Mouse (Mus musculus) small intestine, adult 2 months (tissue): ENCODE measurements around the gene Spryd7. TPM values are rescaled to one million over a fixed set of nuclear protein-coding genes. Genes with fewer than 3 reads are reported as not detected.
"Not testable (repeated sequence)": the region's sequence is repeated elsewhere in the genome, so short reads cannot be mapped to it uniquely, and the experiment has no call there.

Experiments
- H3K27ac ChIP-seq: fragments of 200-500 bp; 2 replicates; pipeline ENCODE4 v1.5.1; 2012; ENCODE audit warnings: low read depth, low read length, control low read depth, inconsistent platforms; ENCODE audit not compliant: insufficient read depth
- H3K27me3 ChIP-seq: fragments of 200-500 bp; 2 replicates; pipeline ENCODE4 v1.6.1; 2012; ENCODE audit warnings: mild to moderate bottlenecking, moderate library complexity, low read length, inconsistent platforms; ENCODE audit not compliant: control insufficient read depth, insufficient read depth
- H3K36me3 ChIP-seq: fragments of 200-500 bp; 2 replicates; pipeline ENCODE4 v1.6.1; 2012; ENCODE audit warnings: mild to moderate bottlenecking, low read length, control low read depth, inconsistent platforms; ENCODE audit not compliant: control insufficient read depth, insufficient read depth
- H3K4me1 ChIP-seq: fragments of 200-500 bp; 2 replicates; pipeline ENCODE4 v1.6.1; 2012; ENCODE audit warnings: low read length, inconsistent platforms, mixed read lengths; ENCODE audit not compliant: control insufficient read depth, insufficient read depth, insufficient read length
- H3K4me3 ChIP-seq: fragments of 200-500 bp; 2 replicates; pipeline ENCODE4 v1.5.1; 2012; ENCODE audit warnings: low read depth, mild to moderate bottlenecking, control low read depth, inconsistent platforms, low read length, moderate library complexity
- CTCF ChIP-seq: fragments of 200-500 bp; IDR thresholded peaks from 2 replicates; pipeline ENCODE4 v1.5.1; 2012; ENCODE audit warnings: low read depth, mild to moderate bottlenecking, control low read depth, inconsistent platforms, low read length, moderate library complexity, mixed read lengths; ENCODE audit not compliant: insufficient replicate concordance, insufficient read length; ENCODE audit errors: extremely low read depth
- POLR2A ChIP-seq: fragments of 200-500 bp; IDR thresholded peaks from 2 replicates; pipeline ENCODE4 v1.6.1; 2012; ENCODE audit warnings: low read depth, mild to moderate bottlenecking, control low read depth, inconsistent platforms, low read length, moderate library complexity
- WGBS: fragments of 180-500 bp; shearing (Covaris S2); methylation state at CpG from one replicate; pipeline ENCODE4 v1.1.7; 2018; 5-methylcytosine and 5-hydroxymethylcytosine counted together
- polyA plus RNA-seq: library from polyadenylated mRNA; depleted of rRNA; stranded (reverse); fragments of >200 nt; gene quantifications from 2 replicates; pipeline ENCODE4 v1.2.3, GENCODE M21; 2012

The Spryd7 gene
- polyA plus RNA-seq, 1 experiment, result 31.8 TPM

GRCm38 (mm10) chr14:61559856-61560255, 3.2 kb upstream of the Spryd7 start:
- Histone ChIP-seq H3K27ac (no peak overlapping the region), H3K4me1 (peaks cover 6% of the 10 kb centered on the region; the same call in 1 of the 2 replicates), H3K27me3 (no peaks in the 10 kb centered on the region), H3K36me3 (no peaks in the 10 kb centered on the region), H3K4me3 (no peak overlapping the region)
- WGBS, result 18% methylated on average over 3 of the region's 3 CpGs
- no peak for TF ChIP-seq POLR2A

DNA sequence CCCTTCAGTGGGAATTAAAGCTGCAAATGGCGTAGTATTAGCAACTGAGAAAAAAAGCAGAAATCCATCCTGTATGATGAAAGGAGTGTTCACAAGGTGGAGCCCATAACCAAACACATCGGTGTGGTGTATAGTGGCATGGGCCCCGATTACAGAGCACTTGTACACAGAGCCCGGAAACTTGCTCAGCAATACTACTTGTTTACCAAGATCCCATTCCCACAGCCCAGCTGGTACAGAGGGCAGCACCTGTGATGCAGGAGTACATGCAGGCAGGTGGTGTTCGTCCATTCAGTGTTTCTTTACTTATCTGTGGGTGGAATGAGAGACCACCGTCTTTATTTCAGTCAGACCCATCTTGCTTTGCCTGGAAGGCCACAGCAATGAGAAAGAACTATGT, 2.2 kb upstream of the Spryd7 start:
- H3K36me3 ChIP-seq, result no peaks in the 10 kb centered on the region
- H3K4me3 ChIP-seq, result no peak overlapping the region
- WGBS, result 50% methylated on average over 6 of the region's 6 CpGs
- TF ChIP-seq CTCF, result no peak
- H3K27me3 ChIP-seq, result no peaks in the 10 kb centered on the region
- H3K27ac ChIP-seq, result no peak overlapping the region
- peaks cover 9% of the 10 kb centered on the region; the same call in 1 of the 2 replicates for H3K4me1 ChIP-seq

GRCm38 (mm10) chr14:61555931-61556288, 776 bp downstream of the Spryd7 start:
- no peaks in the 10 kb centered on the region for H3K27me3 ChIP-seq
- peaks cover 9% of the 10 kb centered on the region; the same call in 1 of the 2 replicates for H3K4me1 ChIP-seq
- no peaks in the 10 kb centered on the region for H3K36me3 ChIP-seq
- H3K27ac ChIP-seq, result peak overlapping the region; percentile 72
- 2% methylated on average over 6 of the region's 6 CpGs for WGBS
- H3K4me3 ChIP-seq, result peak overlapping the region; percentile 91
- no peak for TF ChIP-seq POLR2A
- TF ChIP-seq CTCF, result no peak

DNA sequence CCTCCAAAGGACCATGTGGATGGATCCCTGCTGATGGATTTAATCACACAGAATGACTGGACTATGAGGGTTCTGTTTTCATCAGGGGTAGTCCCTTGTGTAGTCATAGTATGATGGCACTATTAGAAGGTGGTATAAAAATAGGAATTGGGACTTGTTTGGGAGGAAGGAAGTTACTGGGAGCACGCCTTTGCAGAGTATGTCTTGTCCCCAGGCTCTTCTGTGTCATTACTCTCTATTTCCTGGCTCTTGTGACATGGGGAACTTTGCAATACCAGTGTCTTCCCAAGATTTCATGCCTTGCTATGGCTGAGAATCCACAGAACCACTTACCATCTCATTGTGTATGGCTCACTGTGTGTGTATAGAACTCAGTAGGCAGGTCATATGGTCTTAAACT, 8.1 kb downstream of the Spryd7 start:
- H3K4me1 ChIP-seq, result no peaks in the 10 kb centered on the region
- 93% methylated on average over 1 of the region's 1 CpGs for WGBS
- no peak overlapping the region for H3K4me3 ChIP-seq
- TF ChIP-seq CTCF (no peak), POLR2A (no peak)
- H3K36me3 ChIP-seq, result peaks cover 18% of the 10 kb centered on the region
- H3K27ac ChIP-seq, result no peak overlapping the region
- no peaks in the 10 kb centered on the region for H3K27me3 ChIP-seq

DNA sequence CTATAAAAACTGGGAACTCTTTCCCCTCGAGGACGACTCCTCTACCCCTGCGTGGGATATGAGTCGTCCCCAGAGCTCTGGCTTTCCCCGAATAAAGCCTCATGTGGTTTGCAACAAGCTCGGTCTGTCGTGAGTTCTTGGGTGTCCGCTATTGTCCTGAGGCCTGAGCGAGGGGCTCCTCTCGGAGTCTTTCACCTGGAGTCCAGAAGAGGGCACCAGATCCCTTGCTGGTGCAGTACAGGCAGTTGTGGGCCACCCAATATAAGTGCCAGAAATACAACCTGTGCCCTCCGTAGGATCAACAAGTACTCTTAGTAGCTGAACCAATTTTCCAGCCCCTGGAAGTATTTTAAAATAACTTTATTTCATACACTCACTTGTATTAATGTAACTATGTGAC, 18.9 kb downstream of the Spryd7 start:
- H3K36me3 ChIP-seq, result peaks cover 28% of the 10 kb centered on the region
- not testable (repeated sequence) for H3K27ac ChIP-seq, H3K27me3 ChIP-seq, H3K4me3 ChIP-seq, H3K4me1 ChIP-seq
- WGBS, result 89% methylated on average over 9 of the region's 11 CpGs

DNA sequence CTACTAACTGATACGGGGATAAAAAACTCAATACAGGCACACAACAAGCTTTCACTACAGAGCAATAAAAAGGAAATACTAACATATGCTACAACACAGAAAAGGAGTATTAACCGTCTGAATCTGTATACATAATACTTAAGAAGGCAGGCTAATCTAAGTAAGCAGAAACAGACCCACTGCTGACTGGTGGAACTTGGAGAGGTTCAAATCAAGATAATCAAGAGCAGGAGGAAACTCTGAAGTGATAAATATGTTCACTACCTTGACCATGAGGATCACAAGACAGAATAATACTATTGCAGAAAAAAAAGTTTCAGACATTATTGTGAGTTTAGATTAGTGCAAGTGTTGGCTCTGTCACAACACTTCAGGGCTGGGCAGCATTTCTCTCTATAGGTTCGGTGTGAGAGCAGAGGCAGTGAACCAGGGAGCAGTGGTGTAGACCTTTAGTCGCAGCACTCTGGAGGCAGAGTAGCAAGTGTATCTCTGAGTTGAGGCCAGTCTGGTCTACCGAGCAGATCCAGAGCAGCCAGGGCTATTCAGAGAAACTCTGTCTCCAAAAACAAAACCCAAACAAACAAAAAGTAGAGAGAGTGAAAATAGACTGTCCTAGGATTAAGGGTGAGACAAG, 19.9 kb downstream of the Spryd7 start:
- Histone ChIP-seq H3K27ac (no peak overlapping the region), H3K36me3 (peaks cover 23% of the 10 kb centered on the region), H3K4me1 (peaks cover 2% of the 10 kb centered on the region; the same call in 1 of the 2 replicates), H3K27me3 (no peaks in the 10 kb centered on the region), H3K4me3 (no peak overlapping the region)
- TF ChIP-seq CTCF (no peak), POLR2A (no peak)
- 86% methylated on average over 5 of the region's 5 CpGs for WGBS

DNA sequence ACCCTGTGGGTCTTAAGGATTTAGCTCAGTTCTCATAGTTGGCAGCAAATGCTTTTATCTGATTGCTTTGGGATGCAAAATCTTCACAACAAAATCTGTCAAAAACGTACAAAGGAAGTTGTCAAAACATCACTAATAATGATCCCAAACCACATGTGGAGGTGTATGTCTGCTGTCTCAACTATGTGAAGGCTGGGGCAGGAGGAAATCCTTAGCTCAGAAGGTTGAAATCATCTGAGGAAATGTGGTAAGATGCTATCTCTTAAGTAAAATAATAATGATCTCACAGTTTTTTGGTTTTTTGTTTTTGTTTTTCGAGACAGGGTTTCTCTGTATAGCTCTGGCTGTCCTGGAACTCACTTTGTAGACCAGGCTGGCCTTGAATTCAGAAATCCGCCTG, 20.9 kb downstream of the Spryd7 start:
- WGBS, result 87% methylated on average over 3 of the region's 3 CpGs
- Histone ChIP-seq H3K36me3 (peaks cover 19% of the 10 kb centered on the region), H3K4me3 (no peak overlapping the region), H3K27me3 (no peaks in the 10 kb centered on the region), H3K4me1 (peaks cover 9% of the 10 kb centered on the region; the same call in 1 of the 2 replicates), H3K27ac (no peak overlapping the region)
- TF ChIP-seq POLR2A (no peak), CTCF (no peak)

DNA sequence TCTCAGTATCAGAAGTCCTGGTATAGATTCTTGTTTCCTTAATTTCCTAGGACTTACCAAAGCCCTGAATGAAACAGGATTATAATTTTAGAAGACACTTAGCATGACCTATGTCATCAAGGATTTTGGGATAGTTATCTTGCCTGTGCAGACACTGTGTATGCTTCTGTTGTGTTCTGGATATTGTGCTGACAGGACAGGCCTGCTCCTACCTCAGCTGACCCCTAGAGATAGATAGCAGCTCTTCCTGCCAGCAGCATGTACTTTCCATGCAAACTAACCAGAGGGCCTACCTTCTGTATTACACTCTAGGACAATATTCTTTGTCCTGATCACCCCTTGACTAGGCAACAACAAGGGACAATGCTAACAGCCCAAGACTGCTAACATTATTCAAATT, 25.7 kb downstream of the Spryd7 start:
- H3K4me1 ChIP-seq, result peaks cover 11% of the 10 kb centered on the region; the same call in 1 of the 2 replicates
- TF ChIP-seq POLR2A (no peak), CTCF (no peak)
- H3K27me3 ChIP-seq, result no peaks in the 10 kb centered on the region
- no peak overlapping the region for H3K4me3 ChIP-seq
- peak overlapping the region; percentile 55; the same call in 1 of the 2 replicates for H3K27ac ChIP-seq
- peaks cover 10% of the 10 kb centered on the region for H3K36me3 ChIP-seq
